Mouse (Mus musculus) testis, adult 2 months (tissue): Measurements from ENCODE around the gene Cd84.

Experiments
- CTCF ChIP-seq: fragments of 200-500 bp; IDR thresholded peaks from 2 replicates; pipeline ENCODE4 v1.5.1; 2012; ENCODE audit warnings: low read depth, mild to moderate bottlenecking, inconsistent platforms, low read length, moderate library complexity; ENCODE audit not compliant: control insufficient read depth, insufficient read depth, insufficient replicate concordance
- POLR2A ChIP-seq: fragments of 200-500 bp; IDR thresholded peaks from 2 replicates; pipeline ENCODE4 v1.6.1; 2012; ENCODE audit warnings: low read depth, mild to moderate bottlenecking, inconsistent platforms, low read length, moderate library complexity; ENCODE audit not compliant: control insufficient read depth

GRCm38 (mm10) chr1:171919901-171920510, 80.5 kb downstream of the Cd84 start:
- no peak for TF ChIP-seq CTCF
- TF ChIP-seq POLR2A = no peak
